Mouse (Mus musculus) heart, embryonic 10.5 days (tissue): Measurements from ENCODE around the gene Rasgef1b. TPM values are rescaled to one million over a fixed set of nuclear protein-coding genes. Genes with fewer than 3 reads are reported as not detected.

ENCODE experiments used
- DNase-seq: peaks from one replicate; pipeline ENCODE4 v3.0.0-alpha.2; 2017; ENCODE audit warnings: low spot score
- H3K27ac ChIP-seq: fragments of 300-500 bp; sonication (generic); 2 replicates; pipeline ENCODE4 v1.5.1; 2016; ENCODE audit warnings: mild to moderate bottlenecking
- H3K27me3 ChIP-seq: fragments of 300-500 bp; sonication (generic); 2 replicates; pipeline ENCODE4 v1.6.1; 2016; ENCODE audit warnings: mild to moderate bottlenecking; ENCODE audit not compliant: poor library complexity, insufficient read depth, severe bottlenecking
- H3K36me3 ChIP-seq: fragments of 300-500 bp; sonication (generic); 2 replicates; pipeline ENCODE4 v1.6.1; 2016; ENCODE audit warnings: mild to moderate bottlenecking, moderate library complexity
- H3K4me1 ChIP-seq: fragments of 300-500 bp; sonication (generic); 2 replicates; pipeline ENCODE4 v1.6.1; 2016; ENCODE audit warnings: mild to moderate bottlenecking
- H3K4me3 ChIP-seq: fragments of 300-500 bp; sonication (generic); 2 replicates; pipeline ENCODE4 v1.5.1; 2016; ENCODE audit warnings: mild to moderate bottlenecking, moderate library complexity
- H3K9me3 ChIP-seq: fragments of 300-500 bp; sonication (generic); 2 replicates; pipeline ENCODE4 v1.6.1; 2016; ENCODE audit warnings: mild to moderate bottlenecking, moderate library complexity
- WGBS: fragments of 180-500 bp; shearing (Covaris S2); methylation state at CpG from one replicate; pipeline ENCODE4 v1.1.7; 2016; 5-methylcytosine and 5-hydroxymethylcytosine counted together
- polyA plus RNA-seq: library from polyadenylated mRNA; unstranded; fragments of >200 nt; fragmentation: Nextera tagmentation; extraction: Ambion mirVana; gene quantifications from 2 replicates; pipeline ENCODE4 v1.2.1, GENCODE M21; 2016

Rasgef1b gene
- polyA plus RNA-seq, 1 experiment from 2014 or later, result 20.6 TPM

GRCm38 (mm10) chr5:99167767-99168166, 561.1 kb downstream of the Rasgef1b start:
- Histone ChIP-seq H3K4me1 (no peaks in the 10 kb centered on the region), H3K9me3 (no peaks in the 10 kb centered on the region), H3K27ac (no peak overlapping the region), H3K36me3 (no peaks in the 10 kb centered on the region), H3K27me3 (no peaks in the 10 kb centered on the region), H3K4me3 (no peak overlapping the region)
- no peak for DNase-seq
- WGBS, result 85% methylated on average over 5 of the region's 5 CpGs

Other genes starting within 250 kb of the Rasgef1b start
- 0.35 and 0.42 TPM in 2 replicates for gene Vamp9, start 177.2 kb upstream of the Rasgef1b start, polyA plus RNA-seq
- gene Hnrnpd, start 249.9 kb upstream of the Rasgef1b start, polyA plus RNA-seq, result 139 and 334 TPM in 2 replicates
- gene 4930524J08Rik, start 250.0 kb upstream of the Rasgef1b start, polyA plus RNA-seq, result 1.1 and 1.3 TPM in 2 replicates